Mouse (Mus musculus) spleen, embryonic (tissue): ENCODE measurements around the gene Ap2a1.

Experiments used
- CTCF ChIA-PET: fragments of 350-600 bp; sonication (Branson Sonifier 250); formaldehyde crosslinking; loops from one replicate; lab custom pipeline; 2022; lab: Charles Lee

Gene Ap2a1

GRCm38 (mm10) chr7:44867010-44867702, 62.1 kb downstream of the Ap2a1 start:
- CTCF ChIA-PET = interaction anchor here (1.6 kb wide), 1 partner anchor 28 kb away, joined by 3 read pairs; no protein-coding TSS in a partner anchor

DNA sequence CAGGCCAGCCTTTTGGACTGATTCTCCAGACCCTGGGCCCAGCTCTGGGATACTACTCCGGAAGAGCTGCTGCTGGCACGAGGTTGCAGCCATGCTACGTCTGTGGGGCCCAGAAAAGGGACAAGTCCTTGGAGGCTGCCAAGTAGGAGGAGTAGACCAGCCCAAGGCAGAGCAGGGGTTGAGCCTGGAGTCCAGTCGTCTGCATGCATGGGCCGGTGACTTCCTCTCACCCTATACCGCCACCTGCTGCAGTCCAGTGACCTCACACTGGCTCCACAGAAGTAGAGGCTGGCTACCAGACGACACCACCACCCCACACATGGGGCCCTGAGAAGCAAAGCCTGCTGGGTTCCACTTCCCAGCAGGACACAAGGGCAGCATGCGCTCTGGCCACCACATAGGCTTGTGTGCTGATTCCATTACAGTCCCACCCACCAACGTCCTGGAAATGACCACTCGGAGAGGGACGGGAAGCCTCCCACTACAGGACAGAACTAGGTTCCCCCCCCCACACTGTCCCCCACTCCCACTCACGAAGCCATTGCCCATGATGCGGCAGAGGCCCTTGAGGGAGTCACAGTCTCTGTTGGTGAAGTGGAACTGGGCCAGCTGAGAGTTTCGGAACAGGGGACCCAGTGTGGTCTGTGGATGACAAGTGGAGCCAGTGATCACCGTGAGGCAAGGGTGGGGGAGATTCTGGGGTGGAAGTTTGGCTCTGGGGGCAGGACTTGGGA, 62.9 kb downstream of the Ap2a1 start:
- CTCF ChIA-PET = no interaction called here

GRCm38 (mm10) chr7:44864595-44865542, 64.4 kb downstream of the Ap2a1 start:
- CTCF ChIA-PET = no interaction called here

DNA sequence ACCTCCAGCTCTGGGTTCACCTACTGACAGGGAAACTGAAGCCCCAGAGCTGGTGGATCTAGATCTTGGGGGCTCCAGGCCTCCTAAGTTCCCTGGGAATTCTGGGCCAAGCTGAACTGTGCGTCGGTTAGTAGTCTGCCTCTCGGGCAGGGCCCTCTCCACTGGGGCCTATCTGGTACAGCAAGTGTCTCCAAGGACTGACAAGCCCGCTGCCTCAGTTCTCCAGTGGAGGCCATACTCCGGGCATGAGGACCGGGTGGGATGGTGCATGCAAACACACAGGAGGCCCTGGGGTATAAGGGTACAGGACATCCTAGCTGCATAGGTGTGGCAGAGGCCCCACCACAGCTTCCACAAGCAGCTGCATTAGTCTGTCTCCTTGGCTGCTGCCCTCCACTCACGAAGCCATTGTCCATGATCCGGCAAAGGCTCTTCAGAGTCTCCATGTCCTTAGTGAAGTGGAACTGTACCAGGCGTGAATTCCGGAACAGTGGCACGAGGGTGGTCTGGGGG, 65.3 kb downstream of the Ap2a1 start:
- CTCF ChIA-PET = no interaction called here

DNA sequence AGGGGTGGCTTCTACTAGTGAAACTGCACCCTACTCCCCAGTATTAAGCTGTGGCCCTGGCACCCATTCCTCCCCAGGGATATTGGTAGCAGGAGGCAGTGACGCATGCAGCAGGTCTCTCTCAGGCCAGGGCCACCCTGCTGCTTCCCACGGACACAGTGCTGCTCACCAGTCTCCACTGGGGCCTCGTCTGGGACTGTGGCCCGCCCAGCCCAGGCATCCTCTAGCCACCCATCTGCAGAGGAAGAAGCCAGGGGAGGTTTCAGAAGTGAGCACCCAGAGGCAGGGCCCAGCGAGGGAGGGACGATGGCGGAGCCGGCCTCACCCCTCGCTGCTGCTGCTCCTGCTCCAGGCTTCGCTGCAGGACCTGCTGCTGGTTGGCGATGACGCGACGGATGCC, 66.1 kb downstream of the Ap2a1 start:
- CTCF ChIA-PET = no interaction called here

DNA sequence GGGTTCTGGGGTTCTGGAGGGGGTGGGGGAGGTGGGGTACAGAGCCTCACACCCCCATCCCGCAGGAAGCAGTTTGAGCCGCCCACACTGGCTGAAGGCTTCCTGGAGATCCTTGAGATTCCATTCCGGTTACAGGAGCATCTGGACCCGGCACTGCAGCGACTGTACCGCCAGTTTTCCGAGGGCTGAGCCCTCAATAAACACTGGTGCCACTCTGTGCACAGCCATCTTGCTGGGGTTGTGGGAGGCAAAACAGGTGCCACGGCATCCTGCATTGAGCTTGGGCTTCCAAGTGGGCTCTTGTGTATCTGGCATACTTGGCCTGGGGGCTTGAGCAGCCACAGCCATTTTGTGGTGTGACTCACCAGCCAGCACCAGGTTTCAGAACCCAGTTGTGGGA, 66.9 kb downstream of the Ap2a1 start:
- CTCF ChIA-PET = no interaction called here

DNA sequence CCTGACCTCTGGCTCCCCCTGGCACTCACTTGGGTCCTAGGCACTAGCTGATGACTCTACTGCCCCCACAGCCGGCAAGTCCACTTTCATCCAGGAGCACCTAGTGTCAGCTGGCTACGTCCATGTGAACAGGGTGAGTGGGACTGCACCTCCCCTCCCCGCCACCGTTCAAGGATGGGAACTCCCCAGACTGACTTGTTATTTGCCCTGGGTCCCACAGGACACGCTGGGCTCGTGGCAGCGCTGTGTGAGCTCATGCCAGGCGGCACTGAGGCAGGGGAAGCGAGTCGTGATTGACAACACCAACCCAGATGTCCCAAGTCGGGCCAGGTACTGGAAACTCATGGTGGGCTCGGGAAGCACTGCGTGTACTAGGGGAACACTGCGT, 67.9 kb downstream of the Ap2a1 start:
- CTCF ChIA-PET = interaction anchor here (0.8 kb wide), 1 partner anchor 31 kb away, joined by 3 read pairs; no protein-coding TSS in a partner anchor

GRCm38 (mm10) chr7:44860576-44861428, 68.5 kb downstream of the Ap2a1 start:
- CTCF ChIA-PET = interaction anchor here (0.5 to 0.9 kb wide), 3 partner anchors 11 to 31 kb away, joined by 3 to 9 read pairs (median 3); no protein-coding TSS in a partner anchor

DNA sequence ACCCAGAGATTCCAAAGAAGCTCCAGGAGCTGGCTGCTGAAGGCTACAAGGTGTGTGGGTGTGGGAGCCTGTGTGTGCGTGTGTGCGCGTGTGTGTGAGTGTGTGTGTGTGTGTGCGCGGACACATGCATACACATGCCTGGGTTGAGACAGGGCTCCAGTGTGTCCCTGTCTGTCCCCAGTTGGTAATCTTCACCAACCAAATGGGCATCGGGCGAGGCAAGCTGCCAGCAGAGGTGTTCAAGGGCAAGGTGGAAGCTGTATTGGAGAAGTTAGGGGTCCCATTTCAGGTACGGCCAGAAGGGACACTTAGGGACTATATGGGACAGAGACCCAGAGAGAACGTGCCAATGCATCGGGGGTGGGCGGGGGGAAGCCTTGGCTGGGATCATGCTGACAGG, 69.4 kb downstream of the Ap2a1 start:
- CTCF ChIA-PET = interaction anchor here (0.5 to 0.9 kb wide), 2 partner anchors 12 to 19 kb away, joined by 3 to 9 read pairs; no protein-coding TSS in a partner anchor

- CTCF ChIA-PET = interaction anchor here (0.7 to 1.1 kb wide), 2 partner anchors 32 to 657 kb away, joined by 3 read pairs; no protein-coding TSS in a partner anchor
Measured at GRCm38 (mm10) chr7:44857905-44858304, 71.4 kb downstream of the Ap2a1 start.

DNA sequence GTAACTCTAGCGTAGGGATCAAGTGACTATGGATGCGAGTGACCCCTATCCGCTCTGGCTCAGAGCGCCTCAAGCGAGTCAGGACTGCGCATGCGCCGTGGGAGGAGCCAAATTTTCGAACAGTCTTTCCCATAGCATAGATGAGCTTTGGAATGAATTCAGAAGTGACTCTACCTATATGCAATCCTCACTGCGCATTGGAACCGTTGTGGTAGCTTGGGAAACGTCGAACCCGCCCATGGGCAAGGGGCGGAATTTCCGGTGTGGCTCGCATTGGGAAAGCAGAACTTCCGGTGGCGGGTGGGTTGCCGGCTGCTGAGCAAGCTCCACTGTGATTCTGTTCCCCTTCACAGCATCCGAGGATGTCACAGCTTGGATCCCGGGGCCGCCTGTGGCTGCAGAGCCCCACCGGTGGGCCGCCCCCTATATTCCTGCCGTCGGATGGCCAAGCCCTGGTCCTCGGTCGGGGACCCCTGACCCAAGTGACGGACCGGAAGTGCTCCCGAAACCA, 72.2 kb downstream of the Ap2a1 start, which contains the start of gene Pnkp:
Gene Pnkp (plus strand): TSS at position 98 of the 511 bp plus-strand sequence.
- CTCF ChIA-PET = no interaction called here

GRCm38 (mm10) chr7:44856265-44856916, 72.9 kb downstream of the Ap2a1 start:
- CTCF ChIA-PET = no interaction called here

DNA sequence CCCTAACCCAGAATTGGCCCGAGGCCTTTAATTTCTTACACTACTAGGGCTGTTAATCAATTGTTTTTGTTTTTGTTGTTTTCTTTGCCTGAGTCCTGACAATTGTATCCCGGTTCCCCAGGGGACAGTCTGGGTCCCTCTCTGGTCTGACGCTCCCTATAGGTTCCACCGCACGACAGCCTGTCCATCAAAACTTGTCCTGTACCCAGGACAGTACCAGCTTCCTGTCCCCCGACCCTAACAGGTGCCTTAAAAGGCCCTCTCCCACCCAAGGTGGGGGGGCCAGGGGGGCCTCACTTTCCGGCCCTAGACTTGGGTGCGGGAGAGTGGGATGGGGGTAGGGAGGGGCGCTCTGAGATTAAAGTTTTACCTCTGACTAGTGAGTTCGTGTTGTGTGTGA, 74.3 kb downstream of the Ap2a1 start:
- CTCF ChIA-PET = no interaction called here

DNA sequence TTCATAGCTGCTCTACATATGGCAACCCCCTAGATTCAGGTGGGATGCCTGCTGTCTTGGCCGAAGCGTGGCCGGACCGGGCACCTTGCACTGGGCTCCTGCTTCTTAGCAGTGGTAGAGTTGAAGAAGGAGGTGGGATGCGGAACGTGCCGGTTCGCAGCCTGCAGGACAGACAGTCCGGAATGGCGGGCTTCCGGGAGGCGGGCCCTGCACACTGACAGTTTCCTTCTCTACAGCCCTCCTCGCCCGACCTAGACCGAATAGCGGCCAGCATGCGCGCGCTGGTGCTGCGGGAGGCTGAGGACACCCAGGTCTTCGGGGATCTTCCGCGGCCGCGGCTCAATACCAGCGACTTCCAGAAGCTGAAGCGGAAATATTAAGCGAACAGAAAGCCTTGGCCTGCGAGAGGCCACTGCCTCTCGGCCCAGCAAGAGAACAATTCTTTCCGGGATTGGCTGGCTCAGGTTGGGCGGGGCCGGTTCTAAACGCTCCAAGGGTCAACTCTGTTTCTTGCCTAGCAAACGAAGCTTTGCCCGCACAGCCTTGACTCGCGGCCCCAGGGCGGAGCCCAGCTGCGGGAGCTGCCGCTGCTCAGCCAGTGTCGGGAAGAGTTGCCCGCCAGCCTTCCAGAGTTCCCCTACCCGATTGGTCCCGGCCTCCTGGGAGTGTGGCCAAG, 74.8 kb downstream of the Ap2a1 start:
- CTCF ChIA-PET = no interaction called here

DNA sequence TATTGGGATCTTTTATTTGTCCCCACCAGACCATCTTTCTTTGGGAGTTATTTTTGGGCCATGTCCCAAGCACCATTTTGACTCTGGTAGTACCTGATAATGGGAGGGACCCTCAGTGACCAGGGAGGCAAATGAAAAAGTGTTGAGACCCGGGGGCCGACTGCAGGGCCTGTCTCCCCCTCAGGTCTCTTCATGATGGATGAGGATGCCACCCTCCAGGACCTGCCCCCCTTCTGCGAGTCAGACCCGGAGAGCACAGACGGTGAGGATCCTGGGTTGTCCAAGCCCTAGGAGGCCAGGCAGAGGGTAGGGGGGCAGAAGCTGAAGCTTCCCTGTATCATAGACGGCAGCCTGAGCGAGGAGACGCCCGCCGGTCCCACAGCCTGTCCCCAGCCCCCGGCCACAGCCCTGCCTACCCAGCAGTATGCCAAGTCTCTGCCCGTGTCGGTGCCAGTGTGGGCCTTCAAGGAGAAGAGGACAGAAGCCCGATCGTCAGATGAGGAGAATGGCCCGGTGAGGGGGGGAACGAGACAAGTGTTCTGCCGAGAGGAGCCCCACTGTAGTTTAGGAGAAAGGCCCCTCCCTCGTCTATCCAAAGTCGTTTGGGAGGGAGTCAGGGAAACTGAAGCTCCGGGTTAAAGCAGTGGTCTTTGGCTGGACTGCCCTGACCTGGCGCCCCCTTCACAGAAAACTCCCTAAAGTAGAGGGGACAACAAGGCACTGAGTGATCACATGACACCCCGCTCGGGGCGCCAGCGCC, 75.5 kb downstream of the Ap2a1 start:
- CTCF ChIA-PET = no interaction called here

GRCm38 (mm10) chr7:44853065-44853464, 76.2 kb downstream of the Ap2a1 start:
- CTCF ChIA-PET = interaction anchor here (0.8 kb wide), 1 partner anchor 111 kb away, joined by 3 read pairs; no protein-coding TSS in a partner anchor

DNA sequence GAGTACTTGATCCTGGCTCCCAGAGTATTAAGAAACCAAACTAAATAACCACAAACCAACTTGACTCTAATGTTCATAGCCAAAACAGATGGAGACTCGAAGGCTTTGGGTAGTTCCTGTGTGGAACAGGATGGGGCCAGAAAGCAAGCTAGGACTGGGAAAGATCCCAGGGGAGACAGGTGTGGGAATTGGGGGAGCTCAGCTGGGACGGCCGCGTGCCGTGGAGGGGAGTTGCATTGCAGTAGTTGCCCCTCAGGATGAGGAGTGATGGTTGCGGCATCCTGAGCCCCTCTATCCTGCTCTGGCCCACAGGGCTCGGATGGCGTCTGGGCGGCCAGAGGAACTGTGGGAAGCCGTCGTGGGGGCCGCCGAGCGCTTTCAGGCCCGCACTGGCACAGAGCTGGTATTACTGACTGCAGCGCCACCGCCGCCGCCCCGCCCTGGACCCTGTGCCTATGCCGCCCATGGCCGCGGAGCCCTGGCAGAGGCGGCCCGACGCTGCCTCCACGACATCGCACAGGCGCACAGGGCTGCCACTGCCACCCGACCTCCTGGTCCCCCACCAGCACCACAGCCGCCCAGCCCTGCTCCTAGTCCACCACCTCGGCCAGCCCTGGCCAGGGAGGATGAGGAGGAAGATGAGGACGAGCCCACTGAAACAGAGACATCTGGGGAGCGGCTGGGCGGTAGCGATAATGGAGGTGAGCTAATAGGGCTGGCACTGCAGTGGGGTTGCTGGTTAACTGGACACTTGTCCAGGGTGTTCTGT, 76.9 kb downstream of the Ap2a1 start:
- CTCF ChIA-PET = interaction anchor here (0.8 kb wide), 1 partner anchor 110 kb away, joined by 3 read pairs; no protein-coding TSS in a partner anchor
